Mouse (Mus musculus) heart, embryonic 10.5 days (tissue): Measurements from ENCODE around the gene Zbtb7a. TPM values are rescaled to one million over a fixed set of nuclear protein-coding genes. Genes with fewer than 3 reads are reported as not detected.

ENCODE experiments used
- DNase-seq: peaks from one replicate; pipeline ENCODE4 v3.0.0-alpha.2; 2017; ENCODE audit warnings: low spot score
- H3K27ac ChIP-seq: fragments of 300-500 bp; sonication (generic); 2 replicates; pipeline ENCODE4 v1.5.1; 2016; ENCODE audit warnings: mild to moderate bottlenecking
- H3K27me3 ChIP-seq: fragments of 300-500 bp; sonication (generic); 2 replicates; pipeline ENCODE4 v1.6.1; 2016; ENCODE audit warnings: mild to moderate bottlenecking; ENCODE audit not compliant: poor library complexity, insufficient read depth, severe bottlenecking
- H3K36me3 ChIP-seq: fragments of 300-500 bp; sonication (generic); 2 replicates; pipeline ENCODE4 v1.6.1; 2016; ENCODE audit warnings: mild to moderate bottlenecking, moderate library complexity
- H3K4me1 ChIP-seq: fragments of 300-500 bp; sonication (generic); 2 replicates; pipeline ENCODE4 v1.6.1; 2016; ENCODE audit warnings: mild to moderate bottlenecking
- H3K4me3 ChIP-seq: fragments of 300-500 bp; sonication (generic); 2 replicates; pipeline ENCODE4 v1.5.1; 2016; ENCODE audit warnings: mild to moderate bottlenecking, moderate library complexity
- H3K9me3 ChIP-seq: fragments of 300-500 bp; sonication (generic); 2 replicates; pipeline ENCODE4 v1.6.1; 2016; ENCODE audit warnings: mild to moderate bottlenecking, moderate library complexity
- WGBS: fragments of 180-500 bp; shearing (Covaris S2); methylation state at CpG from one replicate; pipeline ENCODE4 v1.1.7; 2016; 5-methylcytosine and 5-hydroxymethylcytosine counted together
- polyA plus RNA-seq: library from polyadenylated mRNA; unstranded; fragments of >200 nt; fragmentation: Nextera tagmentation; extraction: Ambion mirVana; gene quantifications from 2 replicates; pipeline ENCODE4 v1.2.1, GENCODE M21; 2016

Gene Zbtb7a
- polyA plus RNA-seq, 1 experiment from 2014 or later = 17.6 TPM

- Histone ChIP-seq H3K27ac (peak overlapping the region; percentile 43), H3K27me3 (peaks cover 19% of the 10 kb centered on the region), H3K4me1 (peaks cover 49% of the 10 kb centered on the region), H3K36me3 (peaks cover 52% of the 10 kb centered on the region), H3K9me3 (no peaks in the 10 kb centered on the region), H3K4me3 (no peak overlapping the region)
- no peak for DNase-seq
- WGBS = 57% methylated on average over 6 of the region's 6 CpGs
Observed at GRCm38 (mm10) chr10:81190912-81191321, 55.9 kb downstream of the Zbtb7a start.

DNA sequence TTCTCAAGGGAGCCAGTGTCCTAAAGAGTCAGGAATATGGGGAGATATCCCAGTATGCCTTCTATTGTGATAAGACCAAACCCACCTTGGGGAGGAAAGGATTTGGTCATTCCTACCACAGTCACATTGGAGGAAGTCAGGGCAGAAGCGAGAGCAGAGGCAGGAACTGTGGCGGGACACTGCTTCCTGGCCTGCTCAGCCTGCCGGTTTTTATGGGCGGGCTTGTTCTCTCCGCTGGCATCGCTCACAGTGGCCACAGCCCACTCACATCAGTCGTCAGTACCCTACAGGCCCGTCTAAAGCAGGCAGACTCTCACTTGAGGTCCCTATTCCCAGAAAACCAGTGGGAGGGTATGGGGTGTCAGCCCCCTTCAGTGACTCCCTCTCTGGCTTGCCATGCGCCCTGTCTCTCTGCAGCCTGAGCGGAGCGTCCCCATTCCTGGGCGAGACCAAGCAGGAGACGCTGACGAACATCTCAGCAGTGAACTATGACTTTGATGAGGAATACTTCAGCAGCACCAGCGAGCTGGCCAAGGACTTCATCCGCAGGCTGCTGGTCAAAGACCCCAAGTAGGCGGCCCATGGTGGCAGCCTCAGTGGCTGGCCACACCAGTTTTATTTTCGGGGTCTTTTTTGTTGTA, 56.4 kb downstream of the Zbtb7a start:
- no peak for DNase-seq
- Histone ChIP-seq H3K4me3 (peak overlapping the region; percentile 73), H3K27ac (peak overlapping the region; percentile 97), H3K36me3 (peaks cover 50% of the 10 kb centered on the region), H3K4me1 (peaks cover 51% of the 10 kb centered on the region), H3K27me3 (peaks cover 23% of the 10 kb centered on the region), H3K9me3 (no peaks in the 10 kb centered on the region)
- 81% methylated on average over 18 of the region's 18 CpGs for WGBS

GRCm38 (mm10) chr10:81192270-81192967, 57.4 kb downstream of the Zbtb7a start:
- Histone ChIP-seq H3K27ac (peak overlapping the region; percentile 97), H3K4me3 (peak overlapping the region; percentile 73), H3K27me3 (peaks cover 33% of the 10 kb centered on the region), H3K4me1 (peaks cover 59% of the 10 kb centered on the region), H3K36me3 (peaks cover 40% of the 10 kb centered on the region), H3K9me3 (no peaks in the 10 kb centered on the region)
- DNase-seq = no peak
- WGBS = 1% methylated on average over 92 of the region's 93 CpGs

DNA sequence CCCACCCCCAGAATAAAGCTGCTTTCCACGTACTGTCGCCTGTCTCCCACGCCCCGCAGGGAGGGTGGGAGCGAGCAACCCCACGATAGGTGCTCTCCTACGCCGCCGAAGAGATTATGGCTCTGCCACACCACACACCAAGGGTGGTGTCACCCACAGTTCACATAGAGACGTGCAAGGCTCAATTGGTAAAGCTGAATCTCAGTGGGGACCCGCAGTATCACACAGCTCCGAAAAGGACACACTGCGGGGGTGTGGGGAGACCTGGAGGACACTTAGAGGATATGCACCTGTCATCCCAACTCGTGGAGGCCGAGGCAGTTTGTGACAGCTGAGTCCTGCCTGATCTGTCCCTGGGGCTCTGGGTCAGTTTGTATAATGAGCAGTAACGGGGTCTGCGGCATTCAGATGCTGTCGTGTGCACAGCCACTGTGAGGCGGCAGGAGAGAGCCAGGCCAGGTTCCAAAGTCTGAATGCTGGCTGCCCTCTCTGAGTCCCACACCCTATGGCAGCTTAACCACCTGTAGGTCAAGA, 58.0 kb downstream of the Zbtb7a start:
- DNase-seq = no peak
- H3K36me3 ChIP-seq = peaks cover 34% of the 10 kb centered on the region
- peaks cover 34% of the 10 kb centered on the region for H3K27me3 ChIP-seq
- 7% methylated on average over 19 of the region's 19 CpGs for WGBS
- peak overlapping the region; percentile 97 for H3K27ac ChIP-seq
- no peaks in the 10 kb centered on the region for H3K9me3 ChIP-seq
- H3K4me3 ChIP-seq = peak overlapping the region; percentile 73
- H3K4me1 ChIP-seq = peaks cover 61% of the 10 kb centered on the region

GRCm38 (mm10) chr10:81193991-81194774, 59.2 kb downstream of the Zbtb7a start:
- peaks cover 67% of the 10 kb centered on the region for H3K4me1 ChIP-seq
- peak; percentile 91 for DNase-seq
- H3K27me3 ChIP-seq = peaks cover 34% of the 10 kb centered on the region
- H3K9me3 ChIP-seq = no peaks in the 10 kb centered on the region
- peak overlapping the region; percentile 97 for H3K27ac ChIP-seq
- peaks cover 25% of the 10 kb centered on the region for H3K36me3 ChIP-seq
- H3K4me3 ChIP-seq = peak overlapping the region; percentile 60
- WGBS = 8% methylated on average over 37 of the region's 37 CpGs

GRCm38 (mm10) chr10:81195300-81195699, 60.3 kb downstream of the Zbtb7a start:
- Histone ChIP-seq H3K36me3 (peaks cover 16% of the 10 kb centered on the region), H3K9me3 (no peaks in the 10 kb centered on the region), H3K27me3 (peaks cover 38% of the 10 kb centered on the region), H3K4me1 (peaks cover 71% of the 10 kb centered on the region), H3K4me3 (peak overlapping the region; percentile 60), H3K27ac (peak overlapping the region; percentile 97)
- WGBS = 34% methylated on average over 4 of the region's 4 CpGs
- DNase-seq = no peak

- peak overlapping the region; percentile 97 for H3K27ac ChIP-seq
- no peak for DNase-seq
- peaks cover 4% of the 10 kb centered on the region; the same call in 1 of the 2 replicates for H3K36me3 ChIP-seq
- 54% methylated on average over 11 of the region's 11 CpGs for WGBS
- H3K27me3 ChIP-seq = peaks cover 42% of the 10 kb centered on the region
- H3K4me1 ChIP-seq = peaks cover 72% of the 10 kb centered on the region
- H3K4me3 ChIP-seq = peak overlapping the region; percentile 60
- no peaks in the 10 kb centered on the region for H3K9me3 ChIP-seq
Observed at GRCm38 (mm10) chr10:81196470-81197065, 61.5 kb downstream of the Zbtb7a start.

DNA sequence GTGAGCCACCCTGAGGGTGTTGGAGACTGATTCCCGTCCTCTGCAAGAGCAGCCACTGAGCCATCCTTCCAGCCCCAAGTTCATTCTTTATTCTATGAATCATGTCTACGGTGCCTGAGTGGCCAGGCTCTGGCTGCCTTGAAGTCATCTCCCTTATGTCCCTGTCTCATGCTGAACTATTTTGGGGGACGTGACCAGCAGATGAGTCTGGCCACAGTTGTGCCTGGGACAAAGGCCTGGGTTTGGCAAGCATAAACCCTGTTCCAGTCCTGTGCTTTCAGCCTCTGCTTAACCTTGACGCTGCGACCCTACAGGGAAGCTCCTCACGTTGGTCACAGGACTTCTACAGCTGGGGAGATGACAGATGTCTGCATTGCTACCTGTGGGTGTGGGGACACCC, 62.3 kb downstream of the Zbtb7a start:
- Histone ChIP-seq H3K36me3 (no peaks in the 10 kb centered on the region), H3K9me3 (no peaks in the 10 kb centered on the region), H3K4me1 (peaks cover 72% of the 10 kb centered on the region), H3K27me3 (peaks cover 42% of the 10 kb centered on the region), H3K27ac (peak overlapping the region; percentile 56), H3K4me3 (peak overlapping the region; percentile 60)
- DNase-seq = no peak
- WGBS = 29% methylated on average over 6 of the region's 6 CpGs

- 3% methylated on average over 9 of the region's 9 CpGs for WGBS
- no peak overlapping the region for H3K4me3 ChIP-seq
- H3K9me3 ChIP-seq = no peaks in the 10 kb centered on the region
- H3K27ac ChIP-seq = no peak overlapping the region
- DNase-seq = no peak
- no peaks in the 10 kb centered on the region for H3K36me3 ChIP-seq
- peaks cover 42% of the 10 kb centered on the region for H3K27me3 ChIP-seq
- H3K4me1 ChIP-seq = peaks cover 69% of the 10 kb centered on the region
Observed at GRCm38 (mm10) chr10:81198230-81198629, 63.2 kb downstream of the Zbtb7a start.

- no peaks in the 10 kb centered on the region for H3K9me3 ChIP-seq
- 82% methylated on average over 6 of the region's 6 CpGs for WGBS
- H3K4me1 ChIP-seq = peaks cover 72% of the 10 kb centered on the region
- H3K4me3 ChIP-seq = no peak overlapping the region
- no peaks in the 10 kb centered on the region for H3K36me3 ChIP-seq
- DNase-seq = no peak
- peaks cover 41% of the 10 kb centered on the region for H3K27me3 ChIP-seq
- 0 out of 2 replicates have a peak overlapping the region, but pooled peaks have one; percentile 26 for H3K27ac ChIP-seq
Observed at GRCm38 (mm10) chr10:81198990-81199389, 64.0 kb downstream of the Zbtb7a start.

DNA sequence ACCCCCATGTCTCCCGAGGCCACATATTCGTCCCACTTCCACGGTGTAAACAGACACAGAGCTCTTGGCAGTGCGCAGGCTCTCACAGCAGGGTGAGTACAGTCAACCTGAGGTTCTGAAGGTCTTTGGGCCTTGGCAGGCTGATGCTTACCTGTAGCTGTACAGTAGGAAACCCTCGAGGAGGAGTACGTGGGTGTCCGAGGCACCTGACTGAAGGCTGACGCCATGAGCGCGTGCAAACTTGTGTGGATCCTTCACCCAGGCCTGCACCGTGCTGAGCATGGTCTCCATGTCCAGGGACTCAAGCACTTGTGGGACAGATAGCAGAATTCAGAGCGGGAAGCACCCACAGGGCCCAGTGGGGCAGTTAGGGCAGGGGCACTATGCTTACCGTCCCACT, 65.1 kb downstream of the Zbtb7a start:
- Histone ChIP-seq H3K4me1 (peaks cover 73% of the 10 kb centered on the region), H3K9me3 (no peaks in the 10 kb centered on the region), H3K27ac (peak overlapping the region; percentile 60; the same call in 1 of the 2 replicates), H3K27me3 (peaks cover 30% of the 10 kb centered on the region), H3K36me3 (no peaks in the 10 kb centered on the region), H3K4me3 (no peak overlapping the region)
- DNase-seq = no peak
- 76% methylated on average over 13 of the region's 13 CpGs for WGBS

DNA sequence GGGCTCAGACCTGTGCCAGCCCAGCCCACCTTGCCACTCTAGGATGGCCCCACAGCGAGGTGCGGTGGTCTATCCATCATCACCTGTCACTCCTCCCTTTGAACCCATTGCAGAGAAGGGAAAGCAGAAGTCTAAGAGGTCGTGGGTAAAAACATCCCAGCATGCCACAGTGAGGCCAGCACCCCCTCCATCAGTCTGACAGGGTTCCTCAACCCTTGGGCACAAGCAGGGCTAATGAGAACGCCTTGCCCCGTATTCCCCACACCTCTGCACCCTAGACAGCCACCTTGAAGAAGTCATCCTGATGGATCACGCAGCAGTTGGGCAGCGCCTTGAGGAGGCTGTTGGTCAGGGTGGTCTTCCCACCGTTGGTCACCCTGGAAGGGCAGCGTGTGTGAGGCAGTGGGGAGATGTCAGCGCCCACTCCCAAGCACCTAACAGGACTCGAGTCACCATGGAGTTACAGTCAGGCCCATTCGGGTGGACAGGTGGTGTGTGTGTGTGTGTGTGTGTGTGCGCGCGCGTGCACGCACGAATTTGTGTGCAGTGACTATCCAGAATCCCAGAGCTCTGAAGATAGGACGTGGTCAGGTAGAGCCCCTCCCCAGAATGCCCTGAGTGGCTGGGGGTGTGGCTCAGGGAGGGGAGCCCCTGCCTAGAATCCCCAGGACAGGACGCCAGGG, 65.7 kb downstream of the Zbtb7a start:
- Histone ChIP-seq H3K27me3 (peaks cover 24% of the 10 kb centered on the region), H3K4me1 (peaks cover 73% of the 10 kb centered on the region)
- 64% methylated on average over 20 of the region's 20 CpGs for WGBS

More for the DNA sequence above, 65.7 kb downstream of the Zbtb7a start:
- no peaks in the 10 kb centered on the region for H3K9me3 ChIP-seq
- no peak for DNase-seq
- no peak overlapping the region for H3K4me3 ChIP-seq
- peak overlapping the region; percentile 60 for H3K27ac ChIP-seq
- no peaks in the 10 kb centered on the region for H3K36me3 ChIP-seq
